Mouse (Mus musculus) CH12.LX (cell line): Measurements from ENCODE around the gene Spata25. TPM values are rescaled to one million over a fixed set of nuclear protein-coding genes. Genes with fewer than 3 reads are reported as not detected.

Source experiments
- DNase-seq: peaks from one replicate; pipeline ENCODE4 v3.0.0-alpha.2; 2013; ENCODE audit errors: extremely low read depth
- H3K27ac ChIP-seq: 2 replicates; pipeline ENCODE4 v1.5.1; 2012; ENCODE audit warnings: low read depth, mild to moderate bottlenecking, control low read depth, moderate library complexity; ENCODE audit not compliant: insufficient read depth
- H3K27me3 ChIP-seq: replicated peaks from 2 replicates; pipeline ENCODE3; 2012; ENCODE audit warnings: inconsistent platforms
- H3K36me3 ChIP-seq, 2 experiments: replicated peaks in 1 of 2; 2 replicates each; pipeline versions ENCODE3 to v1.6.1; 2012; ENCODE audit warnings: inconsistent platforms in 1 of 2, low read length in 1 of 2, mild to moderate bottlenecking in 1 of 2, mixed read lengths in 1 of 2, moderate library complexity in 1 of 2; ENCODE audit not compliant: control insufficient read depth in 1 of 2, insufficient read depth in 1 of 2
- H3K4me1 ChIP-seq, 2 experiments: 2 replicates each; pipeline ENCODE4 v1.6.1; 2012; ENCODE audit warnings: inconsistent platforms in 1 of 2, moderate library complexity in 1 of 2; ENCODE audit not compliant: insufficient read depth in 2 of 2, control insufficient read depth in 1 of 2
- H3K4me2 ChIP-seq: 2 replicates; pipeline ENCODE4 v1.6.1; 2012; ENCODE audit warnings: low read depth, mild to moderate bottlenecking, control low read depth; ENCODE audit not compliant: poor library complexity, insufficient read depth, severe bottlenecking
- H3K4me3 ChIP-seq, 3 experiments: fragments of 150-350 bp in 1 of 3; sonication (generic) in 1 of 3; replicated peaks in 1 of 3; 2 replicates each; pipeline versions ENCODE3 to v1.5.1; 2011 to 2012; ENCODE audit warnings: low read depth in 2 of 3, low read length in 2 of 3, mild to moderate bottlenecking in 2 of 3, moderate library complexity in 2 of 3, control low read depth in 1 of 3, improper control_type of control experiment in 1 of 3, inconsistent platforms in 1 of 3, mixed read lengths in 1 of 3; ENCODE audit not compliant: poor library complexity in 1 of 3
- H3K79me2 ChIP-seq: replicated peaks from 2 replicates; pipeline ENCODE4 v1.6.1; 2012; ENCODE audit warnings: mild to moderate bottlenecking, moderate library complexity; ENCODE audit not compliant: control insufficient read depth, poor library complexity, insufficient read depth, severe bottlenecking; ENCODE audit errors: extremely low read depth
- H3K9ac ChIP-seq: 2 replicates; pipeline ENCODE4 v1.6.1; 2012; ENCODE audit warnings: low read depth, mild to moderate bottlenecking, control low read depth, moderate library complexity; ENCODE audit not compliant: insufficient read depth
- H3K9me3 ChIP-seq: replicated peaks from 2 replicates; pipeline ENCODE3; 2012; ENCODE audit warnings: low read length, inconsistent platforms, mixed read lengths
- BHLHE40 ChIP-seq: IDR thresholded peaks from 2 replicates; pipeline ENCODE4 v1.6.1; 2011; ENCODE audit warnings: mild to moderate bottlenecking, low read depth, low read length, improper control_type of control experiment
- CHD1 ChIP-seq: IDR thresholded peaks from 2 replicates; pipeline ENCODE4 v1.6.1; 2012; ENCODE audit warnings: low read depth, low read length, improper control_type of control experiment, inconsistent platforms
- CHD2 ChIP-seq: IDR thresholded peaks from 2 replicates; pipeline ENCODE4 v1.6.1; 2011; ENCODE audit warnings: low read length, improper control_type of control experiment
- E2F4 ChIP-seq: IDR thresholded peaks from 2 replicates; pipeline ENCODE4 v1.6.1; 2011; ENCODE audit warnings: low read depth, low read length, improper control_type of control experiment; ENCODE audit not compliant: insufficient replicate concordance
- ELF1 ChIP-seq: IDR thresholded peaks from 2 replicates; pipeline ENCODE4 v1.6.1; 2014; ENCODE audit warnings: low read depth, mild to moderate bottlenecking, inconsistent platforms, low read length, improper control_type of control experiment
- EP300 ChIP-seq: IDR thresholded peaks from 2 replicates; pipeline ENCODE4 v1.6.1; 2011; ENCODE audit warnings: low read length, improper control_type of control experiment
- HCFC1 ChIP-seq: IDR thresholded peaks from 2 replicates; pipeline ENCODE4 v1.6.1; 2012; ENCODE audit warnings: low read depth, mild to moderate bottlenecking, inconsistent platforms, low read length, improper control_type of control experiment
- IRF4 ChIP-seq: IDR thresholded peaks from 2 replicates; pipeline ENCODE4 v1.6.1; 2014; ENCODE audit warnings: low read depth, mild to moderate bottlenecking, inconsistent platforms, low read length, improper control_type of control experiment
- JUN ChIP-seq: IDR thresholded peaks from 2 replicates; pipeline ENCODE4 v1.6.1; 2011; ENCODE audit warnings: low read depth, mild to moderate bottlenecking, low read length, improper control_type of control experiment, moderate library complexity; ENCODE audit not compliant: insufficient read depth
- MAX ChIP-seq: IDR thresholded peaks from 2 replicates; pipeline ENCODE4 v1.6.1; 2011; ENCODE audit warnings: low read length, improper control_type of control experiment
- MAZ ChIP-seq: IDR thresholded peaks from 2 replicates; pipeline ENCODE4 v1.6.1; 2012; ENCODE audit warnings: low read depth, mild to moderate bottlenecking, inconsistent platforms, low read length, improper control_type of control experiment, moderate library complexity
- MEF2A ChIP-seq: IDR thresholded peaks from 2 replicates; pipeline ENCODE4 v1.6.1; 2014; ENCODE audit warnings: low read depth, mild to moderate bottlenecking, inconsistent platforms, low read length, improper control_type of control experiment, borderline replicate concordance
- NRF1 ChIP-seq: IDR thresholded peaks from 2 replicates; pipeline ENCODE4 v1.6.1; 2014; ENCODE audit warnings: low read depth, mild to moderate bottlenecking, inconsistent platforms, low read length, improper control_type of control experiment, moderate library complexity
- PAX5 ChIP-seq: IDR thresholded peaks from 2 replicates; pipeline ENCODE4 v1.6.1; 2012; ENCODE audit warnings: low read length, inconsistent platforms, mixed read lengths
- POLR2AphosphoS2 ChIP-seq: IDR thresholded peaks from 2 replicates; pipeline ENCODE4 v1.6.1; 2011; ENCODE audit warnings: low read depth, low read length, improper control_type of control experiment
- RCOR1 ChIP-seq: conservative IDR thresholded peaks from 2 replicates; pipeline ENCODE4 v1.6.1; 2012; ENCODE audit warnings: low read depth, mild to moderate bottlenecking, inconsistent platforms, low read length, improper control_type of control experiment
- TBP ChIP-seq: conservative IDR thresholded peaks from 2 replicates; pipeline ENCODE4 v1.6.1; 2011; ENCODE audit warnings: low read depth, low read length, improper control_type of control experiment
- TCF12 ChIP-seq: IDR thresholded peaks from 2 replicates; pipeline ENCODE4 v1.6.1; 2014; ENCODE audit warnings: low read depth, mild to moderate bottlenecking, inconsistent platforms, low read length, improper control_type of control experiment
- UBTF ChIP-seq: IDR thresholded peaks from 2 replicates; pipeline ENCODE4 v1.6.1; 2012; ENCODE audit warnings: low read depth, mild to moderate bottlenecking, inconsistent platforms, low read length, improper control_type of control experiment, moderate library complexity
- ZC3H11A ChIP-seq: IDR thresholded peaks from 2 replicates; pipeline ENCODE4 v1.6.1; 2012; ENCODE audit warnings: low read depth, mild to moderate bottlenecking, inconsistent platforms, low read length, improper control_type of control experiment
- ZKSCAN1 ChIP-seq: IDR thresholded peaks from 2 replicates; pipeline ENCODE4 v1.6.1; 2012; ENCODE audit warnings: low read depth, inconsistent platforms, low read length, improper control_type of control experiment, borderline replicate concordance
- ZNF384 ChIP-seq: IDR thresholded peaks from 2 replicates; pipeline ENCODE4 v1.6.1; 2012; ENCODE audit warnings: low read depth, low read length, improper control_type of control experiment, inconsistent platforms
- dilution Hi-C: fragments of 300-500 bp; cut with MboI; formaldehyde crosslinking; loops from 2 replicates; pipeline ENCODE4 v1.14.3; 2020; ENCODE audit warnings: low sequenced_read_pairs; ENCODE audit not compliant: extremely low pct_unique_long_range_greater_than_20kb, extremely low pct_ligation_motif_present
- in situ Hi-C: fragments of 300-500 bp; cut with MboI; formaldehyde crosslinking; loops from 3 replicates; pipeline ENCODE4 v1.14.3; 2019; ENCODE audit warnings: low sequenced_read_pairs, low pct_ligation_motif_present, low pct_unique_long_range_greater_than_20kb, mixed read lengths
- polyA plus RNA-seq: library from polyadenylated mRNA; unstranded; fragments of >175 nt; gene quantifications from 2 replicates; pipeline ENCODE4 v1.2.1, GENCODE M21; 2012; ENCODE audit warnings: low read depth; ENCODE audit not compliant: insufficient read length
- total RNA-seq, 2 experiments: library from RNA; depleted of rRNA; stranded (reverse); fragments of 300-350 nt in 1 of 2; fragments of >200 nt in 1 of 2; gene quantifications; 2 replicates each; pipeline ENCODE4 v1.2.3; 2012 to 2014

The Spata25 gene
- total and polyA plus RNA-seq, 3 experiments: not detected

- Histone ChIP-seq H3K79me2 (no peaks in the 10 kb centered on the region), H3K27ac (no peak overlapping the region), H3K36me3 (peaks cover 3 to 45% of the 10 kb centered on the region in 2 experiments), H3K9ac (no peak overlapping the region), H3K4me1 (no peaks in the 10 kb centered on the region), H3K27me3 (no peaks in the 10 kb centered on the region), H3K4me3 (no peak overlapping the region), H3K9me3 (no peaks in the 10 kb centered on the region), H3K4me2 (no peak overlapping the region)
- TF ChIP-seq EP300 (no peak), ZNF384 (no peak), TBP (no peak), JUN (no peak), HCFC1 (no peak), NRF1 (no peak), CHD1 (no peak), PAX5 (no peak), MAZ (no peak), IRF4 (no peak), MEF2A (no peak), MAX (no peak), ZKSCAN1 (no peak), E2F4 (no peak), ZC3H11A (no peak)
- in situ Hi-C loops (no loop called here), dilution Hi-C loops (no loop called here)
- no peak for DNase-seq
These were observed 13.0 kb downstream of the Spata25 start for GRCm38 (mm10) chr2:164815348-164815747.

- H3K4me3 ChIP-seq: no peak overlapping the region
These were observed 14.8 kb downstream of the Spata25 start for GRCm38 (mm10) chr2:164813557-164813956.

More at GRCm38 (mm10) chr2:164813557-164813956, 14.8 kb downstream of the Spata25 start:
- Histone ChIP-seq H3K36me3 (peaks cover 7 to 52% of the 10 kb centered on the region in 2 experiments), H3K79me2 (no peaks in the 10 kb centered on the region), H3K27ac (no peak overlapping the region)
- no peak for DNase-seq
- no peak for TF ChIP-seq UBTF
- TF ChIP-seq CHD1: no peak
- TF ChIP-seq POLR2AphosphoS2: no peak
- no peak for TF ChIP-seq BHLHE40
- no peak for TF ChIP-seq ELF1
- TF ChIP-seq RCOR1: no peak
- no peak for TF ChIP-seq MAZ
- no peak for TF ChIP-seq CHD2
- no peak for TF ChIP-seq TCF12
- TF ChIP-seq, all 38 proteins: peak for 0
- H3K4me2 ChIP-seq: no peak overlapping the region
- H3K4me1 ChIP-seq: no peaks in the 10 kb centered on the region
- no peak overlapping the region for H3K9ac ChIP-seq
- dilution Hi-C loops: no loop called here
- in situ Hi-C loops: no loop called here
- H3K9me3 ChIP-seq: no peaks in the 10 kb centered on the region
- no peaks in the 10 kb centered on the region for H3K27me3 ChIP-seq
